Mouse (Mus musculus): ENCODE results near the gene Ccl11.

The Ccl11 gene

DNA sequence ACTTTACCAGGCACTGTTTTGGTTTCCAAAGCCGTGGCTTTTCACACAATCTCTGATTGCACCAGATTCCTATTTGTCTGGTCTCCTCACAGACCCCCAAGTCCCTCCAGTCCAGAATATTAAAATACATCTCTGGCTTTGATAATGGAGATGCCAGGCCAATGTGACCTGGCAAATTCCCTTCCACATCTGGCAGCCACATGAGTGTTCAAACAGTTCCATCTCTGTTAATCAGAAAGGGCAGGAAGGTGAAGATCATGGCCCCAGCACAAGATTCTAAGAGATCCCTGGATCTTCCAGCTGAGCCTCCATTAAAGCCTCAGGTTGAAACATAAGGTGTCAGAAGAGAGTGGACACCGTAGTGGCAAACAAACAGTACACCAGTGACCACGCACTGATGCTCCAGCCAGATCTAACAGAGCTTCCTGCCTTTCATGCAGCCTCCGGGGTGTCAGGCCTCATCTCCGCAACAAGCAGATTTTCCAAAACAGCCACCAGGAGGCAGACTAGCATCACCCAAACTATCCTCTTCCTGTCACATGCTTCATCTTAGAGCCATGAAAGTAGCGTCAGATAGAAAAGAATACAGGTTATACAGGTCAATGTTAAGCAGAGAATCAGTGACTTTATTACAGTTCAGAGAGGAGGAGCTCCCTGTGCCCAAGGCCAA lies 9.7 kb upstream of the Ccl11 start:
- DNase-seq (ENCODE audit: low spot score in 2 of 2): no peak

DNA sequence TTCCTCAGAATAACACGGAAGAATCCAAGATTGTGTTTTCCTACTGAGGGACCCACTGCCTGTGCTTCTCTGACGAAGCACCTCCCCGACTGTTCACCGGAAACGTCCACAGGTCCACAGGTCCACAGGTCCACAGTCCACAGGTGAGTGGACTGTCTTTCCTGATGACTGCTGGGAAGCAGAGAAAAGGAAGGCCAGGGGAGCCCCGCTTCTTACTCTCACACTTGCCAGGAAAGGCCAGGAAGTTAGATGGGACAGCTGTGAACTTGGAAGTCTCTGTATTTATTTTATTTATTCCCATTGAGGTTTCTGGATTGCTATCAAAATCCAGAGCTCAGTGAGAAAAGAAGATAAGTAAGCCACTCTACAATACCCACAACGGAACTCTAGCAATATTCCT lies 3.8 kb upstream of the Ccl11 start:
- no peak for DNase-seq (ENCODE audit: low spot score in 2 of 2)

DNA sequence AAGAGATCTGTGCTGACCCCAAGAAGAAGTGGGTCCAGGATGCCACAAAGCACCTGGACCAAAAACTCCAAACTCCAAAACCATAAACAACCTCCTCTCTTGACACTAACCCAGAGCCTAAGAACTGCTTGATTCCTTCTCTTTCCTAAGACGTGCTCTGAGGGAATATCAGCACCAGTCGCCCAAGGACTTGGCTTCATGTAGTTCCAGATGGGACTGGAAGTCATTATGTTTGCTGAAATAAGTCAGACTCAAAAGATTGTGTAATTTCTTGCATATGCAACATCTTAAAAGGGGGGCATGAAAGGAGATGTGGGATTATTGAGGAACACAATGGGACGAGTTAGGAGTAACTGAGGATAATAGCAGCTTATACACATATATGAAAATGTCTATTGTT lies 4.6 kb downstream of the Ccl11 start:
- no peak for DNase-seq (ENCODE audit: low spot score in 2 of 2)

DNA sequence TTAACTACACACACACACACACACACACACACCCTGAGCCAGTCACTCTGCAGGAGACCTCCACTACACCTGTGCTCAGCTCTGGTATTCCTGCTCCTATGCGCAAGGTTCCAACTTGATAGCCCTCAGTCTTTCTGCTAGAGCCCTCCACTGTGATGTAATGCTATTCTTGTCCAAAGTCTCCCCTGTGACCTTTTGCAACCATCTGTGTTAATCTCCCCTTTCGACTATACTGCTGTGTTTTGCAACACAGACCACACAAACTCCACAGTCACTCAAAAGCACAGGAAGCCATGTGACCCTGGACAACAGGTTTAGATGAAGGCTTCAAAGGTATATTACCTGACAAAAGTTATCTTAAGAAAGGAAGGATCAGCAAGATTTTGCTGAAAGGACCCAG lies 5.8 kb downstream of the Ccl11 start:
- DNase-seq (ENCODE audit: low spot score in 2 of 2): no peak

DNA sequence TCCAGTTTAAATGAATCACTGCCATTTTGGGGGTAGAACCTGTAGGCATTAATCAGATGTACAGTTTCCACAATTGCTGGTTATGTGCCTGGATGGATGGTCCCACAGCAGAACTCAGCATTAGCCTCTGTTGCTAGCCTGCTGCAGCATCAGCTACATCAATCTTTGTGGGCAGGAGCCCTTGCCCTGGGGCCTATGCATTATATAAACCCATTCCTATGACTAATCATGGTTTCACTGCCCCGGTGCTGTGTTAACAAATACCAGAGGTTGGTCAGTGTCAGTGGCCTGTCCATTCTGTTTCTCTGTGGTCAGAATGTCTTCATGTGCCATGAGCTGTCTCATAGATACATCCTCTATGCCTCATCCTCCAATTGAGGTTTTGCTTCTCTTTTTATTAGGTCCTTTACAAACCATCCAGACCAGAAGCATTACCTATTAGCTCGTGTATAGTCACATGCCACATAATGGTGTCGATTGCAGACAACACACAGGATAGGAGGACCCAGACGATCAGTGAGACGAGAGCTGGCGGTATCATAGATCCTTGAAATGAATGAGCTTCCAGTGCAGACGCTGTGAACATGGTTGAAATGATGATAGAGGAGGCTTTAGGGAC lies 9.4 kb downstream of the Ccl11 start:
- no peak for DNase-seq (ENCODE audit: low spot score in 2 of 2)

DNA sequence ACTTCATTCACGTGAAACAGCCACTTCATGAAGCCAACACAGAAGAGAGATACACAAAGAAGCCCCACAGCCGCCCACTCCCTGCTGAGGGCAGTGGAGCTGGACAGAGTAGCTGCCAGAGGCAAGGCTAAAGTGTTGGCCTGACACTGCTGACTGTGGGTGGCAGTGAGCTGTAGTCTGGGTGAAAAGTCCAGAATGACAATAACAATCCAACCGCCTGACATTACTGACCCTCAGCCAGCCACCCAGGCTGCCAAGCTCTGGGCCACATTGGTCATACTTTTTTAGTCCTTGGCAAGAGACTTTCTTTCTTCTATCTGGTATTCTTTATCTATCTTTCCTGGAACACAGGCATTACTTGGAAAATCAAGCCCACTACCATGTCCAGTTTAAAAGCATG lies 13.5 kb downstream of the Ccl11 start:
- DNase-seq (ENCODE audit: low spot score in 2 of 2): no peak

DNA sequence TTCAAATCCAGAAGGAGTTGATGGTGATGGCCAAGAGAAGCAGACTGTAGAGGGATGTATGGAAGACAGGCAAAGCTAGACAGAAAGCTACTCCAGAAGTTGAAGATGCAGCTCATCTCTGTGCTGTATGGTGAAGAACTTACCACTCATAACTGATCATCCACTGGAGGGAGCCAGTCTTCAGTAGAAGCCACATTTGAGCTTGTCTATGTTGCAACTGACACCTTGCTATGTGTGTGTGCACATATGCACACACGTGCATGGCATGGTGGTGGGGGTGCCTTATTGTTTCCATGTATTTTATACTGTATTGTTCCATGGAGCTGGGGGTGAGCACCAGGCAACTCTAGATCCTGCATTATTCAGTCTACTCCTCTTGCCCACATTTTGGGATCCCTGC lies 14.8 kb downstream of the Ccl11 start:
- no peak for DNase-seq (ENCODE audit: low spot score in 2 of 2)

DNA sequence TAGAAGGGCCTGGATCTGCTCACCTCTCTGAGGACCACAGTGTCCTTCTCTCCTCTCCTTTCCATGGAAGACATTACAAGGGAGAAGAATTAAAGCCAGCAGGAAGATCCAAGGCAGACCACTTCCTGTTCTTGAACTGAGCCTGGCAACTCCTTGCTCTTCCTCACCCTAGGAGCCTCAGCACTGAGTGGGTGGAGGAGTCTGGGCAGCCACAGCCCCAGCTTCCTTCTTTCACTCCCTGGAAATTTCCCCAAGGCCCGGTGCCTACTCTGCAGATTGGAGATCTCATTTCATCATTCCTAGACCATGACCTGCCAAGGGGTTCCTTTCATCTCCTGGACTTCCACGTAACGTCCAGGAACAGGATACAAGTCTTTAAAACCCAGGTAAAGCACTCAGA lies 15.4 kb downstream of the Ccl11 start:
- no peak for DNase-seq (ENCODE audit: low spot score in 2 of 2)

DNA sequence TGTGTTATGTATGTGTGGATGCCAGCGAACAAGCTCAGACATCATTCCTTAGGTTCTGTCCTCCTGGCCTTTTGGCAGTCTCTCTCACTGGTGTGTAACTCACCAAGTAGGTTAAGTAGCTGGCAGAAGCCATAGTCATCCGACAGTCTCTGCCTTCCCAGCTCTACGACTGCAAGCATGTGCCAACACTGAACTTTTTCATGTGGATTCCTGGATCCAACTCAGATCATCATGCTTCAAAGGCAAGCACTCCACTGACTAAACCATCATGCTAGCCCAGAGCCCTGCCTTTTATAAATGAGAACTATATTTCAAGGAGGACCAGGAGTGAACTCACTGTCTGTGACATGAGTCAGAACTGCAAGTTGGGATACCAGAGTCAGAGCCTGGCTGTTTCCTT lies 16.1 kb downstream of the Ccl11 start:
- no peak for DNase-seq (ENCODE audit: low spot score in 2 of 2)

DNA sequence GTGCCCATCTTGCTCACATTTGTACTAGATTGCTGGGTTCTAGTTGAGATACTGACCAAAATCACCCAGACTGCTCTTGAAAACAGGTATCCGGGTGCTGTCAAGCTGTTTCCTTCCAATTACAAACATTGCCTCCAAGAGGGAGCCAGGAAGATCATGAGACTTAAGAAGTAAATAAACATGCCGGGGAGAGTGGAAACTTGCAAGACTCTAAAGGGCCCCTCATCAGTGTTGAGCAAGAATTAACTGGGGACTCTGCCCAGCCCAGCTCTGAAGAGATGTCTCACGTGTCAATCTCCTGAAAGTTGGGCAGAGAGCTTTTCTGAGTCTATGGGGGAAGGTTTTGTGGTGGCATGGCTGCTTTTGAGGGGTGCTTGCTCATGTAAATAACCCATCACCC lies 19.4 kb downstream of the Ccl11 start:
- DNase-seq (ENCODE audit: low spot score in 2 of 2): no peak

DNA sequence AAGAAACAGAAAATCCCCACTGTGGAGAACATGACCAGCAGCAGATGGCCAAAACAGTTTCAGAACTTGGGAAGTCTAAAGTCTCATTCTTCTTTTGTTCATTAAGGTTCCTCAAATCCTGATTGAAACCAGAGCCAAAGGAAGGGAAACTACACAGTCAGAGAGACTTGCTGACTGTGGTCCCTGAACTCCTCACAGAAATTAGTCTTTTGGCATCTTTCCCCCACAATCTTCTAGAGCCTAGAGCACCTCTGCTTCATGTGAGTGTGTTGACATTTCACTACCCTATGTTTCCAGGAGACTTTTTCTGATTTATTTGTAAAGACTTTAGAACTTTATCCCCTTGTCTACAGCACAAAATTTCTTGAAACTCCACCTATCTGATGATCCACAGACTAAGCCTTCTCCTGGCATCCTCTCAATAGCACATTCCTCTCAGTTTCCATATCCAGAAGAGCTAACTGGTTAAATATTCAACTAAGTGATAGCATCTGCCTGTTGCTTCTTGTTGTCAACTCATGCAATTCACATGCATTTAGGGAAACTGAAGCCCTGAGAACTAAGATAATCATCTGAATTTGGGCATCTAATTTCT lies 20.6 kb downstream of the Ccl11 start:
- DNase-seq (ENCODE audit: low spot score in 2 of 2): no peak

DNA sequence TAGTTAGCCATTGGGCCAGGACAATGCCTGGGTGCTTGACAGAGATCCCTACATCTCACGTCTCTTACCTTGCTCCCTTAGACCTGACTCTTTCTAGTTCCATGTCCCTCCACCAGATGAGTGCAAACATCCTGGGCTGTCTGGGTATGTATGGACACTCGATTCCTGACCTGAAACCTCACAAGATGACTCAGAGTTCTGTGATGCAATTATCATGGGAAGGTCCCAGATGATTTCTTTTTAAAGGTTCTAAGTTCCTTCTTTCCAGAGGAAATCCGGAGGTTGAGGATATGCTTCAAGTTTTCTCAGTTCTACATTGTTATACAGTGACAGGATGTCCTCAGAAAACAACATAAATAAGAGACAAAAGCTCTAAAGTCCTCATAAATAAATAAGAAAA lies 23.2 kb downstream of the Ccl11 start:
- DNase-seq (ENCODE audit: low spot score in 2 of 2): no peak

DNA sequence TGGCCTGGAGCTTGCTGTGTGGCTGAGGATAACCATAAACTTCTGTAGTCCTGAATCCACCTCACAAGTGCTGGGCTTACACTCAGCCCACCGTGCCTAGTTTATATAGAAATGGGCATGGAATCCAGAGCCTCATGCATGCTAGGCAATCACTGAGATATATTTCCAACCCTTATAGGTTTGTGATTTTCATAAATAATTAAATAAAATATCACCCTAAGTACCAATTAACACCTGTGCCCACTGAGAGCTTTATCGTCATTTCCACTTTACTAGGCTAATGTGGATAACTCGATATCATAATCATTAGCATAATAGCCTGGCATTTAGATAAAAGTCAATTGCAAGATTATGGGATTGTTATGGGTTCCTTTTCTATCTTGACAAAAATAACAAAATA lies 26.7 kb downstream of the Ccl11 start:
- no peak for DNase-seq (ENCODE audit: low spot score in 2 of 2)

DNA sequence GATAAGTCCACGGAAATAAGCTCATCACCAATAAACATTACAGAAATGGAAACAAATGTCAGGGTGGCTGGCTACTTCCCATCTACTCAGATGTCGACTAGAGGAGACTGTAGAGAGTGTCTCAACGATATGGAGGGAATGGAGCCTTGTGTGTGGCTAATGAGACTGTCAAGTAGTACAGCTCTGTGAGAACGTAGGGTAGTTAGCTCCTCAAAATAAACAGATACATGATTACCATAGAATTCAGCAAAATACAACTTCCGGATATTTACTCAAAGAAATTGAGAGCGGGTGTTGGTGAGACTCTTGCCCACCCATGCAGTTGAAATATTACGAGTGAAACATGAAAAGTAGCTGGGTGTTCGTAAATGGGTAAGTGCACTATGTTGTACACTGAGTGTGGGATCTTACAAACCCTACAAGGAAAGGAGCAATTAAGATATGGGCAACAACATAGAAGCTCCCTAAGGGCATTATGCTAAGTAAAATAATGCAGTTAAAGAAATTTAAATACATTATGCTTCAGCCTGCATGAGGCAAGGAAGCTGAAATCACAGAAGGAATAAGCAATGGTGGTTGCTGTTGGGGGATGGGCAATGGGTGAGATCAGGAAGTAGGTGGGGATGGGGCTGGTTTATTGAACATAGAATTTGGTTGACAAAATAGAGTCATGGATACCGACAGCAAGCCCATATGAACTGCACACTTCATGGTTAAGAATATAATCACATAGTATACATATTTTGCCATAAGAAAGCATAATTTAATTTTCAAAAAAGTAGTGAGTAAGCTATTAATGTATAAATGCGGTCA lies 42.1 kb downstream of the Ccl11 start:
- no peak for DNase-seq (ENCODE audit: low spot score in 2 of 2)

DNA sequence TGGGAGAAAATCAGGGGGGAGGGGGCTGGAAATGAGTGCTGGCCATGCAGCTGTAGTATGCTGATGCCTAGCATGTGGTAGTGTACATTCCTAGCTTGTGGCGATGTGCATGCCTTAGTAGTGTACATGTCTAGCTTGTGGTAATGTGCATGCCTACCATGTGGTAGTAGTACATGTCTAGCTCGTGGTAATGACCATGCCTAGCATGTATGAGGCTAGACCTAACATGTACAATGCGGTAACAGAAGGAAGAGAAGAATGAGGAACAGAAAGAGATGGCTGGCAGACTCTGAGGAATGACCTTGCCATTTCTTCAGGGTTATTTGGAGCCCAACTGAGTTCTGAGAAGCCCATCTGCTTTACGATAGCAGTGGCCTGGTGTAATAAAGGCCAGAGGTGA lies 43.5 kb downstream of the Ccl11 start:
- no peak for DNase-seq (ENCODE audit: low spot score in 2 of 2)

DNA sequence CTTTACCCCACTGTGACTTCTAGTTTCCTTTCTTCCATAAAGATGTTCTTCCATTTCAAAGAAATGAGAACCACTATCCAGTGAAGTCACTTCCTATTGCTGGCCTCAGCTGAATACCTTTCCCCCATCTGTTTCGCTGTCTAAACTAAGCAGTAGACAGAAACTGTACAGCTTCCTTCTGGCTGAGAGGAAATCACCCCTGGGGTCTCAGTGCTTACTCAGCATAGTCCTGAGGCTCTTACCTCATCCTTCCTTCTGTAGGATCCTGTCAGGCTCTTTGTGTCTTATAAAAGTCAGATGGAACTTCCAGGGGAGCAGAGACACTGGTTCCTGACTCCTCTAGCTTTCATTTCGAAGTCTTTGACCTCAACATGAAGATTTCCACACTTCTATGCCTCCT lies 43.9 kb downstream of the Ccl11 start, which contains the start of gene Ccl12:
Gene Ccl12 (plus strand): TSS at position 317 of the 400 bp plus-strand sequence.
- no peak for DNase-seq (ENCODE audit: low spot score in 2 of 2)

DNA sequence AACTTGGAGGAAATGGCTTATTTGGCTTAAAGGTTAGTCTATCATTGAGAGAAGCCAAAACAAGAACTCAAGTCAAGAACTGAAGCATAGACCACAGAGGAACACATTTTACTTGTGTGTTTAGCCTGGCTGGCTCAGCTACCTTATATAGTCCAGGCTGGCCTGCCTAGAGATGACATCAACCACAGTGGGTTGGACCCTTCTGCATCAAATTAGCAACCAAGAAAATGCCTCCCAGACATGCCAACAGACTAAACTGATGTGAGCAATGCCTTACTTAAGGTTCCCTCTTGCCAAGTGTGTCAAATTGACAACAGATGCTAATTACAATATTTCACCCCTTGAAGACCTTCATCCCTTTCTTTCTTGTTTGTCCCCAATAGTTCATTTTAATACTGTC lies 52.0 kb downstream of the Ccl11 start:
- DNase-seq (ENCODE audit: low spot score in 2 of 2): no peak

DNA sequence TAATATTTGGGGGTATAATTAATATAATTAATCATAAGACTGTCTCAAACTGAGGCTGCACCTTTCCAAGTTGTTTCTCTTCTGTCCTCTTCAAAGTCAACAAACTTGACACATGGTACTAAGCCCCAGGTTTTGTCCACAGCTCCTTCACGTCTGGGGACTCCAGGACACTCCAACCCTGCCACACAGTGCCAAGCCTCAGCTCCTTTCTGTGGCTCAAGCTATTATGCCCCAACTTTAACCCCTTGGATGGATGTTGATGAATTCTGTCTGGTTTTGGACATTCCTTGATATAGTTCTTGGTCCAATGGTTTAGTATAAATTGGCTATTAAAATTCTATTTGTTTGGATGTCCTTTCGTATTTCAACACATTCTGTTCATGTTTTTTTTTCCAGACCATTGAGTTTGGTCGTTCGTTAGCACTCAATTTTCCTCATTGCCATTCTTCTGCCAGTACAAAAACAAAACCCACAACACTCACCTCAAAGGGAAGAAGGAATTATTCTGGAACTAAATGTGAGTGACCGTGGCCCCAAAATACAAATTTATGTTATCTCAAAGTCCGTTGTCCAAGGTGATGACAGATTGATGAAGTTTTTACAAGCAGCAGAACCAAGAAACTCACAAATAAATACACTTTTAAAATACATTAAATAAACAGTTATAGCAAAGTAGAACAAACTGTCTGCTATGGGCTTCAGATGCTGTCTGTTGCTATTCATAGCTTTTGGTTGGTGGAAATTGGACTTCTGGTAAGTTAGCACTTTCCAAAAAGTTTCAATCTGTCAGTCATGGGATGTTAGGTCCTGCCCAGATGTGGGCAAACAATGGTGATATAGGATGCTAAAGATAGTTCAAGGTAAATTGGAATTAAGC lies 53.0 kb downstream of the Ccl11 start:
- DNase-seq (ENCODE audit: low spot score in 2 of 2): no peak
